ENCODE assay signal across 13 mouse cellular contexts in the genomic region with DNA sequence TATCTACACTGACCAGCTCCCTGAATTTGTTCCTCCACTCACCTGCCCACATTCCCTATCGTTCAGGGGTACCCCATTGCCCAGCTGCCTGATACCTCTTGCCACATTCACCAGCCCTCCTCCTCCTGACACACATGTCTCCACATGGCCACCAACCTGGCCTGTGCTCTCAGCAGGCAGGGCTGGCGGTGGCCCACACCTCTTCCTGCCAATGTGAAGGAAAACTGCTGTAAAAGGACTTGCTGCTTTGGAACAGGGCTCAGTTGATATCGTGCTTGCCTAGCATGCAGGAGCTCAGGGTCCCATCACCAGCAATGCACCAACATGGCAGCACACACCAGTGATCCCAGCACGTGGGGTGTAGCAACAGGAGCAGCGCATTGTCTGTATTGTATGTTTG. TPM values are rescaled to one million over a fixed set of nuclear protein-coding genes. Genes with fewer than 3 reads are reported as not detected.
DNase-seq lines count a peak whose midpoint lies in the region; ATAC-seq and TF ChIP-seq lines count a peak whose summit lies in the region.
"Had no signal": no experiment of that assay in that cellular context is flagged by ENCODE, and none has a peak within 500 bp of the region (broad histone marks: within the 10 kb centered on the region; RNA-seq: fewer than 3 reads in every experiment).

No protein-coding gene starts in this region.

- 77% methylated on average over 5 of the region's 5 CpGs for WGBS in forebrain, embryonic 13.5 days
- WGBS in forebrain, embryonic 12.5 days = 79% methylated on average over 5 of the region's 5 CpGs
- WGBS in hindbrain, postnatal 0 days = 70% methylated on average over 5 of the region's 5 CpGs
- WGBS in olfactory bulb, adult 2 months = 83% methylated on average over 5 of the region's 5 CpGs

- TF ChIP-seq POLR2A in olfactory bulb, adult 2 months (IDR thresholded peaks at IDR 0.05; ENCODE audit: insufficient read depth, low read depth, low read length) = no peak

- H3K36me3 ChIP-seq in forebrain, embryonic 13.5 days (ENCODE audit: poor library complexity, severe bottlenecking) = no peaks in the 10 kb centered on the region
- H3K36me3 ChIP-seq in forebrain, embryonic 12.5 days (replicated peaks) = no peaks in the 10 kb centered on the region
- H3K36me3 ChIP-seq in hindbrain, postnatal 0 days (ENCODE audit: insufficient read depth, low read length) = no peaks in the 10 kb centered on the region
- H3K36me3 ChIP-seq: heart, embryonic 13.5 days; liver, embryonic 13.5 days had no signal

- no peak overlapping the region for H3K9ac ChIP-seq in forebrain, embryonic 13.5 days
- H3K9ac ChIP-seq in forebrain, embryonic 12.5 days = no peak overlapping the region
- peak overlapping the region; percentile 75; the same call in 1 of the 2 replicates for H3K9ac ChIP-seq in hindbrain, postnatal 0 days (replicated peaks; ENCODE audit: low read length)
- H3K9ac ChIP-seq: liver, embryonic 13.5 days had no signal

- H3K27me3 ChIP-seq in forebrain, embryonic 13.5 days = peaks cover 10% of the 10 kb centered on the region
- peaks cover 31% of the 10 kb centered on the region for H3K27me3 ChIP-seq in forebrain, embryonic 12.5 days
- H3K27me3 ChIP-seq in hindbrain, postnatal 0 days (ENCODE audit: insufficient read depth, low read length) = no peaks in the 10 kb centered on the region

- H3K4me1 ChIP-seq in forebrain, embryonic 13.5 days = peaks cover 11% of the 10 kb centered on the region; the same call in 1 of the 2 replicates
- peaks cover 11% of the 10 kb centered on the region for H3K4me1 ChIP-seq in forebrain, embryonic 12.5 days
- 0 out of 2 replicates have a peak, but pooled peaks cover 4% of the 10 kb centered on the region for H3K4me1 ChIP-seq in hindbrain, postnatal 0 days (ENCODE audit: insufficient read depth, low read length)
- H3K4me1 ChIP-seq in olfactory bulb, adult 2 months (ENCODE audit: control insufficient read depth, insufficient read depth, low read length) = peaks cover 16% of the 10 kb centered on the region
- H3K4me1 ChIP-seq: liver, embryonic 13.5 days had no signal

- no peaks in the 10 kb centered on the region for H3K9me3 ChIP-seq in forebrain, embryonic 13.5 days (replicated peaks)
- no peaks in the 10 kb centered on the region for H3K9me3 ChIP-seq in forebrain, embryonic 12.5 days
- H3K9me3 ChIP-seq in hindbrain, postnatal 0 days (ENCODE audit: low read length) = no peaks in the 10 kb centered on the region
- H3K9me3 ChIP-seq: heart, embryonic 13.5 days; liver, embryonic 13.5 days had no signal

- H3K4me3 ChIP-seq in forebrain, embryonic 13.5 days = no peak overlapping the region
- H3K4me3 ChIP-seq in forebrain, embryonic 12.5 days (replicated peaks) = no peak overlapping the region
- no peak overlapping the region for H3K4me3 ChIP-seq in hindbrain, postnatal 0 days (ENCODE audit: low read length)
- no peak overlapping the region for H3K4me3 ChIP-seq in olfactory bulb, adult 2 months (ENCODE audit: insufficient read depth, low read depth, low read length)

- TF ChIP-seq CTCF in hindbrain, postnatal 0 days (IDR thresholded peaks at IDR 0.05; ENCODE audit: low read depth) = no peak
- no peak for TF ChIP-seq CTCF in olfactory bulb, adult 2 months (IDR thresholded peaks at IDR 0.05; ENCODE audit: insufficient read depth, low read depth, low read length)

- H3K4me2 ChIP-seq in forebrain, embryonic 13.5 days = peak overlapping the region; percentile 80
- no peak overlapping the region for H3K4me2 ChIP-seq in forebrain, embryonic 12.5 days
- H3K4me2 ChIP-seq in hindbrain, postnatal 0 days (ENCODE audit: low read depth, low read length) = no peak overlapping the region

- DNase-seq in retina, postnatal 1 day = peak; percentile 4
- DNase-seq in retina, embryonic 14.5 days (ENCODE audit: low spot score) = no peak
- DNase-seq in hindbrain, postnatal 0 days (ENCODE audit: low spot score) = no peak
- DNase-seq in right cerebral cortex, postnatal 14 days = no peak
- DNase-seq in MN1 (ENCODE audit: low spot score) = no peak
- DNase-seq: kidney, adult 2 months; liver, embryonic 13.5 days; thymus, adult 18-20 months had no signal

- ATAC-seq in forebrain, embryonic 13.5 days = no peak
- ATAC-seq in forebrain, embryonic 12.5 days (ENCODE audit: low FRiP score) = no peak
- ATAC-seq in hindbrain, postnatal 0 days = peak; percentile 6; the same call in 1 of the 2 replicates

- no peak overlapping the region for H3K27ac ChIP-seq in forebrain, embryonic 13.5 days
- no peak overlapping the region for H3K27ac ChIP-seq in forebrain, embryonic 12.5 days
- H3K27ac ChIP-seq in hindbrain, postnatal 0 days = peak overlapping the region; percentile 84
- peak overlapping the region; percentile 76 for H3K27ac ChIP-seq in olfactory bulb, adult 2 months (ENCODE audit: insufficient read depth, low read depth, low read length)
- H3K27ac ChIP-seq: heart, embryonic 13.5 days; liver, embryonic 13.5 days; macrophage had no signal

RNA-seq across cellular contexts. Expression of gene Prkar1b, which starts 19.4 kb away (rescaled TPM):
- 63.4 and 87.2 TPM in 2 replicates for polyA plus RNA-seq in forebrain, embryonic 13.5 days (2015; fragmentation: Nextera tagmentation; extraction: Ambion mirVana)
- 35.2 and 37.0 TPM in 2 replicates for polyA plus RNA-seq in forebrain, embryonic 12.5 days (2016; fragmentation: Nextera tagmentation; extraction: Ambion mirVana)
- 264 and 274 TPM in 2 replicates for total RNA-seq in hindbrain, postnatal 0 days (2014; rRNA removed)
- polyA plus RNA-seq in hindbrain, postnatal 0 days (2015; fragmentation: Nextera tagmentation; extraction: Ambion mirVana) = 297 and 322 TPM in 2 replicates
- polyA plus RNA-seq in olfactory bulb, adult 2 months (2012; ENCODE audit: insufficient read depth, insufficient read length, low replicate concordance, missing spikeins) = not detected in 2 replicates

RNA-seq across cellular contexts. Expression of gene Dnaaf5, which starts 19.7 kb away (rescaled TPM):
- 3.1 and 3.4 TPM in 2 replicates for polyA plus RNA-seq in forebrain, embryonic 13.5 days (2015; fragmentation: Nextera tagmentation; extraction: Ambion mirVana)
- 5.9 and 7.5 TPM in 2 replicates for polyA plus RNA-seq in forebrain, embryonic 12.5 days (2016; fragmentation: Nextera tagmentation; extraction: Ambion mirVana)
- total RNA-seq in hindbrain, postnatal 0 days (2014; rRNA removed) = 12.8 and 16.3 TPM in 2 replicates
- 1.8 and 2.2 TPM in 2 replicates for polyA plus RNA-seq in hindbrain, postnatal 0 days (2015; fragmentation: Nextera tagmentation; extraction: Ambion mirVana)
- polyA plus RNA-seq in olfactory bulb, adult 2 months (2012; ENCODE audit: insufficient read depth, insufficient read length, low replicate concordance, missing spikeins) = not detected in 2 replicates

Comparison
In these comparisons a context has a peak if more than half of its experiments do, and no peak if none do; other contexts are left out.
1. H3K27ac ChIP-seq: peak in hindbrain, postnatal 0 days (single experiment) and olfactory bulb, adult 2 months (single experiment); none in forebrain, embryonic 13.5 days (single experiment) and forebrain, embryonic 12.5 days (single experiment).